Mouse (Mus musculus): ENCODE results near the gene Aqp11.

Aqp11 gene

GRCm38 (mm10) chr7:97747787-97748497 is 9.9 kb upstream of the Aqp11 start:
- DNase-seq (ENCODE audit: low spot score) = peak; percentile 58

GRCm38 (mm10) chr7:97747176-97747707 is 9.2 kb upstream of the Aqp11 start:
- no peak for DNase-seq (ENCODE audit: low spot score)

- no peak for DNase-seq (ENCODE audit: low spot score)
Measured at GRCm38 (mm10) chr7:97745299-97745698, 7.2 kb upstream of the Aqp11 start.

- DNase-seq (ENCODE audit: low spot score) = no peak
Measured at GRCm38 (mm10) chr7:97741756-97742291, 3.7 kb upstream of the Aqp11 start.

- DNase-seq (ENCODE audit: low spot score) = no peak
Measured at GRCm38 (mm10) chr7:97740948-97741347, 2.9 kb upstream of the Aqp11 start.

GRCm38 (mm10) chr7:97737256-97737637 is 842 bp downstream of the Aqp11 start:
- DNase-seq (ENCODE audit: low spot score) = no peak

GRCm38 (mm10) chr7:97735886-97736420 is 2.1 kb downstream of the Aqp11 start:
- no peak for DNase-seq (ENCODE audit: low spot score)

- DNase-seq (ENCODE audit: low spot score) = no peak
Measured at GRCm38 (mm10) chr7:97735021-97735420, 3.1 kb downstream of the Aqp11 start.

- no peak for DNase-seq (ENCODE audit: low spot score)
Measured at GRCm38 (mm10) chr7:97733606-97734005, 4.5 kb downstream of the Aqp11 start.

GRCm38 (mm10) chr7:97730427-97730826 is 7.7 kb downstream of the Aqp11 start:
- DNase-seq (ENCODE audit: low spot score) = no peak

- DNase-seq (ENCODE audit: low spot score) = no peak
Measured at GRCm38 (mm10) chr7:97728666-97729614, 9.1 kb downstream of the Aqp11 start.

GRCm38 (mm10) chr7:97726778-97727177 is 11.3 kb downstream of the Aqp11 start:
- no peak for DNase-seq (ENCODE audit: low spot score)

GRCm38 (mm10) chr7:97726080-97726479 is 12.0 kb downstream of the Aqp11 start:
- DNase-seq (ENCODE audit: low spot score) = no peak

- DNase-seq (ENCODE audit: low spot score) = no peak
Measured at GRCm38 (mm10) chr7:97725401-97725800, 12.7 kb downstream of the Aqp11 start.

- no peak for DNase-seq (ENCODE audit: low spot score)
Measured at GRCm38 (mm10) chr7:97723646-97724538, 14.2 kb downstream of the Aqp11 start.

- DNase-seq (ENCODE audit: low spot score) = no peak
Measured at GRCm38 (mm10) chr7:97722278-97722918, 15.7 kb downstream of the Aqp11 start.

- DNase-seq (ENCODE audit: low spot score) = no peak
Measured at GRCm38 (mm10) chr7:97720109-97720508, 18.0 kb downstream of the Aqp11 start.

GRCm38 (mm10) chr7:97719078-97719477 is 19.0 kb downstream of the Aqp11 start:
- peak; percentile 48 for DNase-seq (ENCODE audit: low spot score)

- no peak for DNase-seq (ENCODE audit: low spot score)
Measured at GRCm38 (mm10) chr7:97717326-97717725, 20.8 kb downstream of the Aqp11 start.

GRCm38 (mm10) chr7:97714651-97715050 is 23.4 kb downstream of the Aqp11 start:
- no peak for DNase-seq (ENCODE audit: low spot score)

- DNase-seq (ENCODE audit: low spot score) = peak; percentile 21
Measured at GRCm38 (mm10) chr7:97709204-97709603, 28.9 kb downstream of the Aqp11 start.
